Mouse (Mus musculus): ENCODE results near the gene Ppp1r12c. TPM values are rescaled to one million over a fixed set of nuclear protein-coding genes. Genes with fewer than 3 reads are reported as not detected.
A peak's percentile ranks its signal among the peaks of the same experiment; 100 is the strongest.

Gene Ppp1r12c
- total RNA-seq, 2 experiments from 2014 or later: 106 to 112 TPM

DNA sequence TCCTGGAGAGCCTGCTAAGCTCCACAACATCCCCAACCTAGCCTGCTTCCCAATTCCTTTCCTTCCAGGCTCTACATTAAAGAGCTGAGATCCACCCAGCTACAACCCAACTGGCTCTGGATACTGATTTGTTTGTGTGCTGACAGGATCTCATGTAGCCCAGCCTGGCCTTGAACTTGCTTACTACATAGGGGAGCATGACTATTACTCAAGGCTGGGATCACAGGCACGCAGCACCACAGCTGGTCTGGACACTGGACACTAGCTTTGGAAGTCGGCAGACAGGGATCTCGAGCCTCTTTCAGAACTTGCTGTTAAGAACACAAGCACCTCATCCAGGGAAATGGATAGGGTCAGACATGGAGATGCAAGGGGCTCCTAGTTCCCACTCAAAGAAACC is 5.0 kb downstream of the Ppp1r12c start:
- DNase-seq (ENCODE audit: low spot score in 2 of 2): no peak

GRCm38 (mm10) chr7:4493991-4494390 is 7.5 kb downstream of the Ppp1r12c start:
- no peak for DNase-seq (ENCODE audit: low spot score in 2 of 2)

GRCm38 (mm10) chr7:4492284-4493224 is 8.9 kb downstream of the Ppp1r12c start:
- DNase-seq (ENCODE audit: low spot score in 2 of 2): no peak

- DNase-seq (ENCODE audit: low spot score in 2 of 2): no peak
These were observed 10.2 kb downstream of the Ppp1r12c start for GRCm38 (mm10) chr7:4491308-4491707.

DNA sequence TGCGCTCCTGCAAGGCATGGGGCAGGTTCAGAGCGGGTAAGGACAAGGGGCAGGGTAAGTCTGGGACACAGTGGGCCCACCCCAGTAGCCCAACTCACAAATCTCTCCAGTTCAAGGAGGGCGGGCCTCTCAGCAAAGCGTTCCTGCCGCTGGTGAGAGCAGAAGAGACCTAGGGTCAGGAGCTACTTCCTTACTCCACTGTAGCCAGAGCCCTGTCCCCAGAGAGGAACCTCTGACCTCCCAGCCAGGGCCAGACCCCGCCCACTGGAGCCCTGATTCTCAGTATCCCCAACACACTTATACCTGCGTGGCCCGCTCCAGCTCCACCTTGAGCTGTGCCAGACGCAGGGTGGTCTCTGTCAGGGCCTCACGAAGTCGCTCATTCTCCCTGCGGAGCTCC is 19.2 kb downstream of the Ppp1r12c start:
- DNase-seq (ENCODE audit: low spot score in 2 of 2): no peak

- DNase-seq (ENCODE audit: low spot score in 2 of 2): no peak
These were observed 21.8 kb downstream of the Ppp1r12c start for GRCm38 (mm10) chr7:4479674-4480073.

- DNase-seq (ENCODE audit: low spot score in 2 of 2): no peak
These were observed 22.6 kb downstream of the Ppp1r12c start for GRCm38 (mm10) chr7:4478796-4479291.

DNA sequence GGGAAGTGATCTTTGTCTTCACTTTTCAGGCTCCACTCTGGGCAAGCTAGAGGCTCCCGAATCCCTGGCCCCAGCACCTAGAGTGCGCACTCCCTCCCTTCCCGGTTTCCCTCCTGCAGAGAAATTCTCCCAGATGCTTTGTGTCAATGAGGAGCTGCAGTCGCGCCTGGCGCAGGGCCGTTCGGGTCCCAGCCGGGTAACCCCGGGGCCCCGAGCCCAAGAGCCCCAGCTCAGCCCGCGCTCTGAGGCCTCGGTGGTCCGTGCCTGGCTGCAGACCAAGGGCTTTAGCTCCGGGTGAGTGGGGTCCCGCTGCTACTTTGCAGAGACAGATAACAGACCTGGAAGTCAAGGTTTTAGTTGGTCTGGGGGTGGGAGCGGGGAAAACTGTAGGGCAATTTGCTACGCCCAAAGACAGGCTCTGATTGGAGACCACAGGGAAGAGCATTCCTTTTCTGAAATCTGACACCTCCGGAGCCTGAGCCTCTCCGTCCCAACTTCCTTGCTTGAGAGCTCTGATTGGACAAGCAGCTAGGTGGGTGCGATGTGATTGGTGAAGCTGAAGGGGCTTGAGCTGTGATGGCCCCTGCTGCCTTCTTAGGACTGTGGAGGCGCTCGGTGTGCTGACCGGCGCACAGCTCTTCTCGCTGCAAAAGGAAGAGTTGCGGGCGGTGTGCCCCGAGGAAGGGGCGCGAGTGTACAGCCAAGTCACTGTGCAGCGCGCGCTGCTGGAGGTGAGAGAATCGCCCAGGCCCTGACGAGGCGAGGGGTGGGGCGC is 23.3 kb downstream of the Ppp1r12c start:
- DNase-seq (ENCODE audit: low spot score in 2 of 2): peak; percentile 33 to 58

- no peak for DNase-seq (ENCODE audit: low spot score in 2 of 2)
These were observed 27.5 kb downstream of the Ppp1r12c start for GRCm38 (mm10) chr7:4473940-4474339.

GRCm38 (mm10) chr7:4471179-4471555 is 30.3 kb downstream of the Ppp1r12c start:
- DNase-seq (ENCODE audit: low spot score in 2 of 2): peak; percentile 58 to 60

DNA sequence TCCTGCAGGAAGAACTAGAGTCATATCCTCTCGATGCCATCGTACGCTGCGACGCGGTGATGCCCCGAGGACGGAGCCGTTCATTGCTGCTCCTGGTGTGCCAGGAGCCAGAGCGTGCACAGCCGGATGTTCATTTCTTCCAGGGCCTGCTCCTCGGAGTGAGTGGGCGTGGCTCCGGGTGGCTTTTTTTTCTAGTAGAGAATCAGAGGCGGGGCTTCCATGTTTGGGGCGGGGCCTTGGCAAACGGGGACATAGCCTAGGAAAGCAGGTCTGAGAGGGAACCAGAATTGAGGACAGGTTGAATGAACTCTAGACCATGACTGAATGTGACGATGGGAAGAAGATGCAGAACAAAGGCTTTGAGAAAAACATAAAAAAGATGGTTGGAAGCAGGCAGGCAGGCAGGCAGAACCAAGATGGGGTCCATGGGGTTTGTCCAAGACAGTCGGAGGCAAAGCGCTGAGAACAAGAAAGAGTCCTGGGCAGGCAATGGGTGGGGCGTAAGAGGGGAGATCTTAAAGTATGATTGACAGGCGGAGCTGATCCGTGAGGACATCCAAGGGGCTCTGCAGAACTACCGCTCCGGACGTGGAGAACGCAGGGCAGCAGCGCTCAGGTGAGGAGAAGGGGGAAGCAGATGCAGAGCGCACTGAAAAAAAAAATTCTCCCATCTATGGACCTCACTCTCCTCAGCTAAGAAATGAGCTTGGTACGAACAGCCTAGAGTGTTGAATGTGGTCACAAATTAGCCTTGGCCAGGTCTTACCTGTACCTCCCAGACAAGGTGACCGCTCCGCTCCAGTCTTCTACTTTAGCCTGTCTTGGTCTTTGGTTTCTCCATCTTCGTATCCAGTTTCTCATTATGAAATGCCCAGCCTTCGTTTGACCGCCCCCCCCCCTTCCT is 31.0 kb downstream of the Ppp1r12c start:
- peak in 1 of 2 experiments; percentile 38 for DNase-seq (ENCODE audit: low spot score in 2 of 2)

DNA sequence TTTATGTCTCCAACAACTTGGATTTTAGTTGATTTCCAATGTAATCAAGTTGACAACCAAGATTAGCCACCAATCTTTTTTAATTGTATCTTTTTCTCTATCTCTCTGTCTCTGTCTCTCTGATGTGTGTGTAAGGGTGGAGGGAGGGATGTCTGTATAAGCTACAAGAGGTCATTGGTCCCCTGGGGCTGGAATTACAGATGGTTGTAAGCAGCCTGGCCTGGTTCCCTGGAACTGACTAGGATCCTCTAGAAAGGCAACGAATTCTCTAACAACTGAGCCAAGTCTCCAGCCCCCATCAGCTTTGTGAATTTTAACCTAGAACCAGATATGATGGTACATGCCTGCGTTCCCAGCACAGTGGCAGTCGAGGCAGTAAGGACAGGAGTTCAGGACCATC is 33.7 kb downstream of the Ppp1r12c start:
- DNase-seq (ENCODE audit: low spot score in 2 of 2): no peak

- no peak for DNase-seq (ENCODE audit: low spot score in 2 of 2)
These were observed 37.2 kb downstream of the Ppp1r12c start for GRCm38 (mm10) chr7:4464194-4464824.

- no peak for DNase-seq (ENCODE audit: low spot score in 2 of 2)
These were observed 40.7 kb downstream of the Ppp1r12c start, which contains the start of gene Eps8l1 for GRCm38 (mm10) chr7:4460576-4461434. Gene Eps8l1, plus strand, starts transcription at chr7:4460674.

GRCm38 (mm10) chr7:4452644-4453043 is 48.8 kb downstream of the Ppp1r12c start:
- no peak for DNase-seq (ENCODE audit: low spot score in 2 of 2)

GRCm38 (mm10) chr7:4449211-4449610 is 52.3 kb downstream of the Ppp1r12c start:
- no peak for DNase-seq (ENCODE audit: low spot score in 2 of 2)

- no peak for DNase-seq (ENCODE audit: low spot score in 2 of 2)
These were observed 53.0 kb downstream of the Ppp1r12c start for GRCm38 (mm10) chr7:4448439-4448838.

DNA sequence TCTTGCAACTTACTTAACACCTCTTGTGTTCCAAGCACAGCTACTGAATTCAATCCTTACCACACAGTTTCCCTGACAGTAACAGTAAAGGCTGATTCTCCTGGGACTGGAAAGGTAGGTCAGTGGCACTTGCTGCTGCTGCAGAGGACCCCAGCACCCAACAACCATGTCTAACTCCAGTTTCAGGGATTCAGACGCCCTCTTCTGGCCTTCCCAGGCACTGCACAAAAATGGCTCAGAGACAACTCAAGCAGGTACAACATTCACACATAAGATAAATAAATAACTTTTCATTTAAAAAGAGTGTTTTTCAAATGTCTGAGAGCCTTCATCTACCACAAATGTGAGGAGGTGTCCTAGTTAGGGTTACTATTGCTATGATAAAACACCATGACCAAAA is 54.3 kb downstream of the Ppp1r12c start:
- DNase-seq (ENCODE audit: low spot score in 2 of 2): no peak

DNA sequence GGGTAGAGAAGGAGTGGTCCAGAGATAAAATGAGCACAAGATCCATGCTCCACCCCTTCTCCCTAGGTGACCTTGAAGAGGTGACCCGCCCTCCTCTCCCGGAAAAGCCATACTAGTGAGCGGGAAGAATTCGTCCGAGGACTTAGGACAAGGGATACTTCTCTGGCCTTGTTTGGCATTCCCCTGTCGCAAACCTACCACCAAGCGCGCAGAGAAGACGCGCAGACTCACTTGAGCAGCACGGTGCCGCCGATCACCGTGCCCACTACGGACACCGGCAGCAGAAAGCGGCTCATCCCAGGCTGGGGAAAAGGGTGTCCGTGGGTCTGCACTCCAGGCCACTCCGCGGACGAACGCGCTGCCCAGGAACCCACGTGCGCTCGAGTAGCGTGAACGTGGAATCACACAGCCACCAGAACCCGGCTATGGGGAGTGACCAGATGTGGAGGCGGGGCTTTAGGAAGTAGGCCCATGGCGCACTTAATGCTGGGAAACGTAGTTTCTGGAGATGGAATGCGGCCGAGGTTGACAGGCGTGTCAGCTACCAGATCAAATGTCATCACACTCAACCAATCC is 56.2 kb downstream of the Ppp1r12c start, which contains the start of gene Rdh13:
Gene Rdh13, minus strand, starts transcription at position 434 of the 576 bp plus-strand sequence.
- DNase-seq (ENCODE audit: low spot score in 2 of 2): peak; percentile 46 to 70
